Comparison of ENCODE assay signal across 22 mouse cellular contexts in the genomic region with DNA sequence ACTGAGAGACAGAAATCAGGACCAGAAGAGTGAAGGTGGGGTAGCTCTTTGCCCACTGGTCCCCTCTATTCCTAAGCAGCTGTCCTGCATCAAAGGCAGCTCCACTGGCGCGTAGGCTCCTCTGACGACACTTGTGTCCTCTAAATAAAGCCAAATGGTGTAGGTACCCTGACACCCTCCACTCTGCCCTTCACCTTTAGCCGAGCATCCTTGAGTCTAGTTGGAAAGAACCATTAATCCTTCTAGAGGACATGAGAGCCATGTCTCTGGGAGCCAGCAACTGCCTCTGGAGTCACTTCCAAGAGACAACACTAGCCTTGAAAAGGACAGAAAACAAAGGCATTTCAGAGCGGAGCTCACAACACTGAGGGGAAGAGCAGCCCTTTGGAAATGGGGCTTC. TPM values are rescaled to one million over a fixed set of nuclear protein-coding genes. Genes with fewer than 3 reads are reported as not detected.
A peak's percentile ranks its signal among the peaks of the same experiment; 100 is the strongest.
DNase-seq lines count a peak whose midpoint lies in the region; ATAC-seq lines count a peak whose summit lies in the region.
"Had no signal": no experiment of that assay in that cellular context is flagged by ENCODE, and none has a peak within 500 bp of the region (broad histone marks: within the 10 kb centered on the region; RNA-seq: fewer than 3 reads in every experiment).

No protein-coding gene starts in this region.

- H3K9me3 ChIP-seq in hindbrain, embryonic 15.5 days, result no peaks in the 10 kb centered on the region
- H3K9me3 ChIP-seq in hindbrain, embryonic 16.5 days (ENCODE audit: control insufficient read depth, low read length), result no peaks in the 10 kb centered on the region
- H3K9me3 ChIP-seq in midbrain, embryonic 10.5 days (replicated peaks), result no peaks in the 10 kb centered on the region
- no peaks in the 10 kb centered on the region for H3K9me3 ChIP-seq in midbrain, embryonic 16.5 days (replicated peaks; ENCODE audit: control insufficient read depth, low read length, poor library complexity, severe bottlenecking)
- H3K9me3 ChIP-seq: embryonic facial prominence, embryonic 12.5 days; forebrain, embryonic 13.5 days; heart, embryonic 12.5 days; hindbrain, embryonic 10.5 days; intestine, embryonic 15.5 days; limb, embryonic 13.5 days; liver, embryonic 13.5 days had no signal

- H3K27me3 ChIP-seq in hindbrain, embryonic 15.5 days, result no peaks in the 10 kb centered on the region
- H3K27me3 ChIP-seq in hindbrain, embryonic 16.5 days (replicated peaks; ENCODE audit: control insufficient read depth, insufficient read depth, low read length), result no peaks in the 10 kb centered on the region
- peaks cover 7% of the 10 kb centered on the region; the same call in 1 of the 2 replicates for H3K27me3 ChIP-seq in midbrain, embryonic 10.5 days (ENCODE audit: low read depth, poor library complexity, severe bottlenecking)
- H3K27me3 ChIP-seq in midbrain, embryonic 16.5 days (ENCODE audit: control insufficient read depth, insufficient read depth, low read depth, low read length), result no peaks in the 10 kb centered on the region
- H3K27me3 ChIP-seq: embryonic facial prominence, embryonic 12.5 days; forebrain, embryonic 13.5 days; intestine, embryonic 15.5 days; limb, embryonic 13.5 days; liver, embryonic 13.5 days had no signal

- H3K27ac ChIP-seq in hindbrain, embryonic 15.5 days (replicated peaks), result peak overlapping the region; percentile 29; the same call in 1 of the 2 replicates
- no peak overlapping the region for H3K27ac ChIP-seq in hindbrain, embryonic 16.5 days (ENCODE audit: low read depth, low read length)
- peak overlapping the region; percentile 61 for H3K27ac ChIP-seq in midbrain, embryonic 10.5 days (replicated peaks)
- H3K27ac ChIP-seq in midbrain, embryonic 16.5 days (ENCODE audit: low read length), result peak overlapping the region; percentile 57
- H3K27ac ChIP-seq: embryonic facial prominence, embryonic 12.5 days; forebrain, embryonic 13.5 days; intestine, embryonic 15.5 days; limb, embryonic 13.5 days; liver, embryonic 13.5 days had no signal

- peaks cover 34% of the 10 kb centered on the region for H3K36me3 ChIP-seq in hindbrain, embryonic 15.5 days
- H3K36me3 ChIP-seq in hindbrain, embryonic 16.5 days (ENCODE audit: control insufficient read depth, insufficient read depth, low read length), result peaks cover 27% of the 10 kb centered on the region
- H3K36me3 ChIP-seq in midbrain, embryonic 10.5 days, result peaks cover 50% of the 10 kb centered on the region
- peaks cover 28% of the 10 kb centered on the region for H3K36me3 ChIP-seq in midbrain, embryonic 16.5 days (ENCODE audit: control insufficient read depth, insufficient read depth, low read length)
- H3K36me3 ChIP-seq: intestine, embryonic 15.5 days; liver, embryonic 13.5 days had no signal

- no peak overlapping the region for H3K4me2 ChIP-seq in hindbrain, embryonic 15.5 days
- no peak overlapping the region for H3K4me2 ChIP-seq in hindbrain, embryonic 16.5 days (ENCODE audit: low read length)
- H3K4me2 ChIP-seq in midbrain, embryonic 16.5 days (ENCODE audit: low read length), result no peak overlapping the region
- H3K4me2 ChIP-seq: forebrain, embryonic 13.5 days; heart, embryonic 12.5 days; intestine, embryonic 15.5 days; limb, embryonic 13.5 days; liver, embryonic 13.5 days had no signal

- WGBS in hindbrain, embryonic 15.5 days, result 69% methylated on average over 5 of the region's 5 CpGs
- whole genome bisulfite sequencing in hindbrain, embryonic 16.5 days, result 76% methylated on average over 5 of the region's 5 CpGs
- 53% methylated on average over 5 of the region's 5 CpGs for WGBS in midbrain, embryonic 10.5 days
- 59% methylated on average over 5 of the region's 5 CpGs for WGBS in midbrain, embryonic 16.5 days

- no peak for ATAC-seq in hindbrain, embryonic 15.5 days (ENCODE audit: low FRiP score, low read depth)
- ATAC-seq in hindbrain, embryonic 16.5 days, result no peak
- no peak for ATAC-seq in midbrain, embryonic 16.5 days
- ATAC-seq: forebrain, embryonic 13.5 days; intestine, embryonic 15.5 days had no signal

- DNase-seq in adrenal gland, adult 2 months, result peak; percentile 57
- no peak for DNase-seq in adrenal gland, postnatal 25 days
- DNase-seq in midbrain, embryonic 10.5 days (ENCODE audit: low spot score), result no peak
- no peak for DNase-seq in urinary bladder, adult 18-20 months (ENCODE audit: low spot score in 2 of 2)
- DNase-seq in liver, result no peak
- DNase-seq: cerebellum, adult 9-11 months; heart, postnatal 10 days; kidney, adult 8-10 months; kidney, postnatal 14 days; layer of hippocampus, postnatal 36 days; liver, embryonic 13.5 days; lung, adult 2 months; lung, postnatal 36 days had no signal

- no peak overlapping the region for H3K4me3 ChIP-seq in hindbrain, embryonic 15.5 days
- H3K4me3 ChIP-seq in hindbrain, embryonic 16.5 days (ENCODE audit: low read length), result no peak overlapping the region
- no peak overlapping the region for H3K4me3 ChIP-seq in midbrain, embryonic 10.5 days
- H3K4me3 ChIP-seq in midbrain, embryonic 16.5 days (ENCODE audit: low read depth, low read length), result no peak overlapping the region
- H3K4me3 ChIP-seq: embryonic facial prominence, embryonic 12.5 days; forebrain, embryonic 13.5 days; heart, embryonic 12.5 days; hindbrain, embryonic 10.5 days; intestine, embryonic 15.5 days; limb, embryonic 13.5 days; liver, embryonic 13.5 days had no signal

- H3K4me1 ChIP-seq in hindbrain, embryonic 15.5 days (replicated peaks), result peaks cover 23% of the 10 kb centered on the region
- peaks cover 6% of the 10 kb centered on the region for H3K4me1 ChIP-seq in hindbrain, embryonic 16.5 days (ENCODE audit: control insufficient read depth, insufficient read depth, low read depth, low read length)
- H3K4me1 ChIP-seq in midbrain, embryonic 10.5 days, result peaks cover 58% of the 10 kb centered on the region
- peaks cover 24% of the 10 kb centered on the region for H3K4me1 ChIP-seq in midbrain, embryonic 16.5 days (ENCODE audit: control insufficient read depth, insufficient read depth, low read length)
- H3K4me1 ChIP-seq: liver, embryonic 13.5 days had no signal

- no peak overlapping the region for H3K9ac ChIP-seq in hindbrain, embryonic 15.5 days
- no peak overlapping the region for H3K9ac ChIP-seq in hindbrain, embryonic 16.5 days (ENCODE audit: low read depth, low read length)
- no peak overlapping the region for H3K9ac ChIP-seq in midbrain, embryonic 16.5 days (ENCODE audit: low read depth, low read length)
- H3K9ac ChIP-seq: embryonic facial prominence, embryonic 12.5 days; forebrain, embryonic 13.5 days; heart, embryonic 12.5 days; intestine, embryonic 15.5 days; liver, embryonic 13.5 days had no signal

RNA-seq across cellular contexts. Expression of a gene that starts 34.2 kb away (rescaled TPM):
- 10 to 100 TPM; 34.9 to 40.4 TPM for total RNA-seq in adrenal gland, adult 2 months (2021)
- polyA plus RNA-seq in adrenal gland, adult 2 months (2012; rRNA removed), result 73.8 and 87.2 TPM in 2 replicates
- 32.8 and 33.7 TPM in 2 replicates for total RNA-seq in adrenal gland, postnatal 25 days (2021)
- polyA plus RNA-seq in hindbrain, embryonic 15.5 days (2015; fragmentation: Nextera tagmentation; extraction: Ambion mirVana), result 343 and 372 TPM in 2 replicates
- polyA plus RNA-seq in hindbrain, embryonic 16.5 days (2015; fragmentation: Nextera tagmentation; extraction: Ambion mirVana), result 320 and 328 TPM in 2 replicates
- 27.8 and 42.4 TPM in 2 replicates for polyA plus RNA-seq in midbrain, embryonic 10.5 days (2016; fragmentation: Nextera tagmentation; extraction: Ambion mirVana)
- polyA plus RNA-seq in midbrain, embryonic 16.5 days (2015; fragmentation: Nextera tagmentation; extraction: Ambion mirVana), result 340 and 355 TPM in 2 replicates
